Mouse (Mus musculus) stomach, postnatal 0 days (tissue): ENCODE measurements at regions not wholly inside any gene's neighbourhood (a gene's known extent, or its start where the extent isn't known, plus 50 kb on each side); places are given as distances from the start of the nearest gene placed in this dataset.

Experiments
- CTCF ChIP-seq: IDR thresholded peaks from 2 replicates; pipeline ENCODE4 v1.5.1; 2016; ENCODE audit warnings: antibody characterized with exemption, low read depth, mild to moderate bottlenecking, moderate library complexity
- EP300 ChIP-seq: optimal IDR thresholded peaks from 2 replicates; pipeline ENCODE3; 2016; ENCODE audit warnings: antibody characterized with exemption

GRCm38 (mm10) chr2:51342421-51342820 is 193.5 kb upstream of the Rnd3 start:
- no peak for TF ChIP-seq CTCF
- no peak for TF ChIP-seq EP300
